Mouse (Mus musculus): ENCODE data around the gene Crb2. TPM values are rescaled to one million over a fixed set of nuclear protein-coding genes. Genes with fewer than 3 reads are reported as not detected.

The Crb2 gene
- 0.17 to 0.36 TPM (median 0.31 TPM) in 4 replicates for total RNA-seq (2023)

DNA sequence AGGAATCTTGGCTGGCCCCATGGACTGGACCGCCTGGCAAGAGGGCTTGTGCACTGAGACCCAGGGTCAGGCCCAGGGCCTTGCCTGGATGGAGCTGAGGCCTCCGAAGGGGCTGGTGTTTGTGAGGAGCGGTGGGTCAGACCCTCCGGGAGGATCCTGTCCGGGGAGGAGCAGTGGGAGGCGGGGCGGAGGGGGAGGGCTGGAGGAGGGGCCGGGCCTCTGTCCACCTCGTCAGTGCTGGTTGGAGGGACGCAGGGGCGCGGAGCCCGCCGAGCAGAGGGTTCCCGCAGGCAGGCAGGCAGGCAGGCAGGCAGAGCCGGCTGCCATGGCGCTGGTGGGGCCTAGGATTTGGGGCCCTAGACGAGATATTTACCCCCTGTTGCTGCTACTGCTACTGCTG, at the start of gene Crb2:
TSS of gene Crb2 (plus strand) at position 234 of the 400 bp plus-strand sequence.

Other genes with a start within 250 kb of the Crb2 start
- gene Strbp, start 72.4 kb upstream of the Crb2 start, total RNA-seq (2023): 156 to 172 TPM (median 168 TPM) in 4 replicates

All from B cell, adult 62 days (primary cell).